Mouse (Mus musculus): ENCODE measurements at regions not wholly inside any gene's neighbourhood (a gene's known extent, or its start where the extent isn't known, plus 50 kb on each side); places are given as distances from the start of the nearest gene placed in this dataset.

GRCm38 (mm10) chr10:72410305-72410704 lies 244.3 kb upstream of the Zwint start:
- TF ChIP-seq EP300 (optimal IDR thresholded peaks at IDR 0.05) (no peak), CTCF (IDR thresholded peaks at IDR 0.05; ENCODE audit: low read depth) (no peak)

Data from stomach, postnatal 0 days (tissue).